Mouse (Mus musculus): Measurements from ENCODE around the gene Dlst. TPM values are rescaled to one million over a fixed set of nuclear protein-coding genes. Genes with fewer than 3 reads are reported as not detected.
A peak's percentile ranks its signal among the peaks of the same experiment; 100 is the strongest.

Gene Dlst
- polyA plus RNA-seq, 1 experiment from 2014 or later = 96.3 TPM

DNA sequence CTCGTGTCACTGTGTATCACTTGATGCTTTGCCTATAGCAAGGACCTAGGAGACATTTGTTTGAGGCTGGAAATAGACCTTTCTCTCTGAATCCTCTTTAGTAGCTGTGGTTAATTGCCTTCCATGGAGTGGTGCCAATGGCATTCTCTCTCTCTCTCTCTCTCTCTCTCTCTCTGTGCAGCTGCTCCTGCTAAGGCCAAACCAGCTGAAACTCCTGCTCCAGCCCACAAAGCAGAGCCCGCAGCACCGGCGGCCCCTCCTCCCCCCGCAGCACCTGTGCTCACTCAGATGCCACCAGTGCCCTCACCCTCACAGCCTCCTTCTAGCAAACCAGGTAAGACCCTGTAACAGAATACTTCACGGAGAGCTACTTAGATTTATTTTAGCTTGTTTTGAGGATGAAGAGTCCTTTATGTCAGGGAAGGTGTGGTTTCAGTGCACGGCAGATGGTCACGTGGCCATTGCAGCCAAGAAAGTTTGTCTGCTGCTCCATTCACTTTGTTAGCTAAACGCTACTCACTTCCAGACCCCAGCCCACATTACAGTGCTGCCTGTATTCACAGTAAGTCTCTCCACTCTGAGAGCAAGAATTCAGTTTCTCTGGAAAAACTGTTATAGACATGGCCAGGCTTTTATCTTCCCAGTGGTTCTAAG is 11.3 kb downstream of the Dlst start:
- ATAC-seq (replicated peaks) = no peak
- Histone ChIP-seq H3K9me3 (no peaks in the 10 kb centered on the region), H3K36me3 (peaks cover 69% of the 10 kb centered on the region), H3K9ac (replicated peaks) (no peak overlapping the region), H3K27me3 (no peaks in the 10 kb centered on the region), H3K27ac (replicated peaks) (0 out of 2 replicates have a peak overlapping the region, but pooled peaks have one; percentile 8), H3K4me2 (replicated peaks) (no peak overlapping the region), H3K4me3 (no peak overlapping the region), H3K4me1 (no peaks in the 10 kb centered on the region)
- 64% methylated on average over 9 of the region's 9 CpGs for WGBS

DNA sequence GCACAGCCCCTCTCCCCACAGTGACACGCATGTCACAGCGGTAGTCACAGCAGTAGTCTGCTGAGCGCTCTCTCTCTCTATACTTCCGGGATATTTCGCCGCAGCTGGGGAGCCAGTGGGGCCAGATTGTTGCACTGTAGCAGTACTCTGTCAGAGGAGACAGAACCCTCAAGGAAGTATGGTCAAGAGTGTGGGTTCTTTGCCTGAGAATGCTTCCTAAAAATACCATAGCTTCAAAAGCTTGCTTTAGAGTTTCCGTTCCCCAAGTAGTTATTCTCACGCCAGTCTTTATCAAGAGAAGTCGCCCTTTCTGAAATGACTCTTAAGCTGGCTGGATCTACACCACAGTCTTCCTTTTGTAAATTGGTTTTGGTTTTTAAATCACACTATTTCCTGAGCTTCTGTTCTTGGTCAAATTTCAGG is 12.5 kb downstream of the Dlst start:
- Histone ChIP-seq H3K9ac (replicated peaks) (no peak overlapping the region), H3K27me3 (no peaks in the 10 kb centered on the region), H3K36me3 (peaks cover 69% of the 10 kb centered on the region), H3K4me1 (no peaks in the 10 kb centered on the region), H3K27ac (replicated peaks) (no peak overlapping the region), H3K4me2 (replicated peaks) (no peak overlapping the region), H3K4me3 (no peak overlapping the region), H3K9me3 (no peaks in the 10 kb centered on the region)
- WGBS = 96% methylated on average over 9 of the region's 9 CpGs
- no peak for ATAC-seq (replicated peaks)

DNA sequence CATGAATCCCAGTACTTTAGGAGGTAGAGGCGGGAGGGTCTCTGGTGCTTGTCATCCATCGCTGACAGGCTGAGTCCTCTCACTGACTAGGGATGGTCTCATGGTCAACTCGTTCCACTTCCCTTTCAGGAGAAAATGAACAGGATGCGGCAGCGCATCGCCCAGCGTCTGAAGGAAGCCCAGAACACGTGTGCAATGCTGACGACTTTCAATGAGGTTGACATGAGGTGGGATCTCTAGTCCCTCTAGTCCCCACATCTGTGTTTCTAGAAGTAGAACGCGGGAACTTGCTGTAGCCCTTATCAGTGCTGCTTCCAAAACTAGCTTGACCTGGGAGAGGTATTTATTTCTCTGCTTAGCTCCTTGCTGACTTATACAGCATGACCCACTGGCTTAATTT is 13.0 kb downstream of the Dlst start:
- Histone ChIP-seq H3K4me3 (no peak overlapping the region), H3K4me2 (replicated peaks) (no peak overlapping the region), H3K4me1 (no peaks in the 10 kb centered on the region), H3K9me3 (no peaks in the 10 kb centered on the region), H3K36me3 (peaks cover 69% of the 10 kb centered on the region), H3K9ac (replicated peaks) (no peak overlapping the region), H3K27ac (replicated peaks) (no peak overlapping the region), H3K27me3 (no peaks in the 10 kb centered on the region)
- ATAC-seq (replicated peaks) = no peak
- WGBS = 95% methylated on average over 11 of the region's 11 CpGs

DNA sequence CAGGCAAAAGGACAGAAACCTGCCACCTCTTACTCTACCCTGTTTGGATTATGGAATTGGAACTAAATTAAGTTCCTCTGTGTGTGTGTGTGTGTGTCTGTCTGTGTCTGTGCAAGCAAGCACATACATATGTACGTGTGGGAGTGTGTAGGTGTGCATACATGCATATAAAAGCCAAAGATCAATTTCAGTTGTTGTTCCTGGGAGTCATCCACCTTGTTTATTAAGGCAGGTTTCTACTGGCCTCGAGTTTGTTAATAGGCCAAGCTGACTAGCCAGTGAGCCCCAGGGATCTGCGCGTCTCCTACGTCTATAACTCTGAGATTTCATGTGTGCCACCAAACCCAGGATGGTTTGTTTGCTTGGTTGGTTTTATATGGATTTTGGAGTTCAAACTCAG is 14.1 kb downstream of the Dlst start:
- no peaks in the 10 kb centered on the region for H3K4me1 ChIP-seq
- H3K27ac ChIP-seq (replicated peaks) = no peak overlapping the region
- H3K4me2 ChIP-seq (replicated peaks) = no peak overlapping the region
- no peak overlapping the region for H3K4me3 ChIP-seq
- no peaks in the 10 kb centered on the region for H3K27me3 ChIP-seq
- H3K36me3 ChIP-seq = peaks cover 69% of the 10 kb centered on the region
- no peak for ATAC-seq (replicated peaks)
- no peak overlapping the region for H3K9ac ChIP-seq (replicated peaks)
- no peaks in the 10 kb centered on the region for H3K9me3 ChIP-seq
- WGBS = 96% methylated on average over 5 of the region's 5 CpGs

DNA sequence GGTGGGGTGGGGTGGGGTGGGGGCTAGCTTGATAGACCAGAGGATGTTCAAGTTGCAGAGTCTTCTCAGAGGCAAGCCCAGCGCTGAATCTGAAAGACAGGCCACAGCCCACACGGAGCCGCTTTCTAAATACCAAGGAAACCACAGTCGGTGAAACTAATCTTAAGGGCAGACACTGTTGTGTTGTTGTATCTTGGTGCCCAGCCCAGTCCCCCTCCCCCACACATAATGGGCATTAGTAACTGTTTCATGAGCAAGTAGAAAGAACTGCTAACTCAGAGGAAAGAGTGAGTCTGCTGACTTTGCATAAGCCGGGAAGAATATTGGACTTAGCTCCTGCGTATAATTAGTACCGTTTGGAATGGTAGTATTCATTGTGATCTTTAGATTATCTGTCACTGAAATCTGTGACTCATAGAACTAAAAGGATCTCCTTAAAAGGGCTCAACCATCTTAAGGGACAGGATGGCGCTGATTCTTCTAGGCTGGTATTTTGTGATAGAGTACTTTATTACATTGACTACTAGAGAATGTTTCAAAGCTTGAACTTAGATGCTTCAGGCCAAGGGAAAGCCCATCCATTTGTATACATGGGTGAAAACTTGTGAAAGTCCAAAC is 16.5 kb downstream of the Dlst start:
- no peak for ATAC-seq (replicated peaks)
- Histone ChIP-seq H3K4me1 (no peaks in the 10 kb centered on the region), H3K9ac (replicated peaks) (no peak overlapping the region), H3K9me3 (no peaks in the 10 kb centered on the region), H3K36me3 (peaks cover 74% of the 10 kb centered on the region), H3K27ac (replicated peaks) (no peak overlapping the region), H3K4me2 (replicated peaks) (no peak overlapping the region), H3K27me3 (no peaks in the 10 kb centered on the region), H3K4me3 (no peak overlapping the region)
- WGBS = 77% methylated on average over 8 of the region's 8 CpGs

DNA sequence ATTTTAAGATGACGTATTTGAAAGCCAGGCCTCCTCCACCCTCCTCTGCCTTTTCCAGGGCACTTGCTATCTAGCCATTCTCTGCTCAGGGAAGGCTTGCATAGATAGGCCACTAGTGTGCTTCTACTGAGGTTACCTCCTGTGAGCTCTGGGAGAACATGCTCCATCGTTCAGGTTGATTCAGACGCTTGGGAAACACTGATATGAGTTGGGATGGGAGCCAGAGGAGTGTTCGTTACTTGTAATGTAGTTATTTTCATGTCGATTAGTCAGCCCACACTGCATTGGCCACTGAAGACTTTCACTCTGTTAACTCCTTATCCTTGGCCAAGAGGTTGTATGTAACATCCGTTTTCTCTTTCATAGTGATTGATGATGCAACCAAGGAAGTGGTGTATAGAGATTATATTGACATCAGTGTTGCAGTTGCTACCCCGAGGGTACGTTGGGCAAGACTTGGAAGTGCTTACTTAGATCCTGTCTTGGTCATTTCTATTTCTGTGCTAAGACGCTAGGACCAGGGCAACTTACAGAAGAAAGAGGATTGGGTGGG is 18.9 kb downstream of the Dlst start:
- no peak overlapping the region for H3K9ac ChIP-seq (replicated peaks)
- no peak overlapping the region for H3K27ac ChIP-seq (replicated peaks)
- H3K4me3 ChIP-seq = no peak overlapping the region
- 94% methylated on average over 9 of the region's 9 CpGs for WGBS
- no peaks in the 10 kb centered on the region for H3K9me3 ChIP-seq
- no peak overlapping the region for H3K4me2 ChIP-seq (replicated peaks)
- H3K36me3 ChIP-seq = peaks cover 73% of the 10 kb centered on the region
- no peaks in the 10 kb centered on the region for H3K27me3 ChIP-seq
- no peaks in the 10 kb centered on the region for H3K4me1 ChIP-seq
- no peak for ATAC-seq (replicated peaks)

DNA sequence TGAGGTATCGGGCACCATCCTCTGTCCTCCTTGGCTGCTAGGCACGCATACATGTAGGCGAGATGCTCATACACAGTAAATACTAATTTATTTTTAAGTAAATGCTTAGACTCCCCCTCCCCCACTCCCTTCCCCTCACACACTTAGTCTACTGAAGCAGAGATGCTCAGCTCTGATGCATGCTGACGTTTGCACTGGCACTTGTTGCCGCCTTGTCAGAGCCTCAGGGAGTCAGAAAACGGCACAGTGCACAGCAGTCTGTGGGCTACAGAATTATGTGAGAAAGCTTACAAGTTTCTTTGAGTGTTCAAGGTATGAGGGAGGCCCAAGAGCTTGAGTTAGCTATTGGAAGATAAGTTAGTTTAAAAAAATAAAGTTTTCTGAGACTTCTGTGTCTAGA is 20.7 kb downstream of the Dlst start:
- H3K4me2 ChIP-seq (replicated peaks) = no peak overlapping the region
- peaks cover 72% of the 10 kb centered on the region for H3K36me3 ChIP-seq
- H3K9me3 ChIP-seq = no peaks in the 10 kb centered on the region

DNA sequence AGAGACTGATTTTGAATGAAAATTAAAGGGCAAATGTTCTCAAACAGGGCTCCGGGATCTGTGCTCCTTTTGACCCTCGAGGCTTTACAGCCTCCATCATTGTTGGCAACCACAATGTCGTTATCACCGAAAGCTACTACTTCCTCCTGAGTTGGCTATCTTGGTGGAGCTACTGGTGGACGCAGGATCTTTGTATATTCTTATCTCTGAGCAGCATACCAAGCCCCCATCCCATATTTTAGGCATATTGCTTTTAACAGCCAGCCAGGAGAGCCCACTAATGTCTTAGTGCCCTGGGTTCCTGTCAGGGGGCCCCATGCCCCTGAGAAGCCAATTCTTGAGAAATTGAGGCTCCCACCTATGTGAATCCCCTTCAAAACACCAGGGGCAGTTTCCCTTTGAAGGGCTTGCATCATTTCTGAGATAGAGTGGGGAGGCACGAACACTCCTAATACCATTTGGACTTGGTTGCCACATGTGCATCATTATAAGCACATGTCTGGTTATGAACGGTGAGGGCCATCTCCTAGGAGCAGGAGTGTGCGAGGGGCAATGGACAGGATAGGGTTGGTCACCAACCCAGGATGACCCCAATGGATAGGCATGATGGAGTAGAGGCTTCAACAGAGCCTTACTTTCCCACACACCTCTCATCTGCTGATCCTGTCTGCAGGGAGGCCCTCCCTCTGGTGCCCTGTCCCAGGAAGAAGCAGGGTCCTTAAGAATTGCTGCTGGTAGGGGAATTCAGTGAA is 23.6 kb downstream of the Dlst start:
- Histone ChIP-seq H3K9ac (replicated peaks) (no peak overlapping the region), H3K27ac (replicated peaks) (no peak overlapping the region), H3K9me3 (no peaks in the 10 kb centered on the region), H3K4me3 (no peak overlapping the region), H3K27me3 (no peaks in the 10 kb centered on the region), H3K4me2 (replicated peaks) (no peak overlapping the region), H3K4me1 (no peaks in the 10 kb centered on the region), H3K36me3 (peaks cover 58% of the 10 kb centered on the region)
- 92% methylated on average over 8 of the region's 8 CpGs for WGBS
- ATAC-seq (replicated peaks) = no peak

More for the DNA sequence above, 20.7 kb downstream of the Dlst start:
- no peak for ATAC-seq (replicated peaks)
- Histone ChIP-seq H3K4me3 (no peak overlapping the region), H3K9ac (replicated peaks) (no peak overlapping the region), H3K27ac (replicated peaks) (no peak overlapping the region), H3K4me1 (no peaks in the 10 kb centered on the region), H3K27me3 (no peaks in the 10 kb centered on the region)
- 91% methylated on average over 6 of the region's 6 CpGs for WGBS

DNA sequence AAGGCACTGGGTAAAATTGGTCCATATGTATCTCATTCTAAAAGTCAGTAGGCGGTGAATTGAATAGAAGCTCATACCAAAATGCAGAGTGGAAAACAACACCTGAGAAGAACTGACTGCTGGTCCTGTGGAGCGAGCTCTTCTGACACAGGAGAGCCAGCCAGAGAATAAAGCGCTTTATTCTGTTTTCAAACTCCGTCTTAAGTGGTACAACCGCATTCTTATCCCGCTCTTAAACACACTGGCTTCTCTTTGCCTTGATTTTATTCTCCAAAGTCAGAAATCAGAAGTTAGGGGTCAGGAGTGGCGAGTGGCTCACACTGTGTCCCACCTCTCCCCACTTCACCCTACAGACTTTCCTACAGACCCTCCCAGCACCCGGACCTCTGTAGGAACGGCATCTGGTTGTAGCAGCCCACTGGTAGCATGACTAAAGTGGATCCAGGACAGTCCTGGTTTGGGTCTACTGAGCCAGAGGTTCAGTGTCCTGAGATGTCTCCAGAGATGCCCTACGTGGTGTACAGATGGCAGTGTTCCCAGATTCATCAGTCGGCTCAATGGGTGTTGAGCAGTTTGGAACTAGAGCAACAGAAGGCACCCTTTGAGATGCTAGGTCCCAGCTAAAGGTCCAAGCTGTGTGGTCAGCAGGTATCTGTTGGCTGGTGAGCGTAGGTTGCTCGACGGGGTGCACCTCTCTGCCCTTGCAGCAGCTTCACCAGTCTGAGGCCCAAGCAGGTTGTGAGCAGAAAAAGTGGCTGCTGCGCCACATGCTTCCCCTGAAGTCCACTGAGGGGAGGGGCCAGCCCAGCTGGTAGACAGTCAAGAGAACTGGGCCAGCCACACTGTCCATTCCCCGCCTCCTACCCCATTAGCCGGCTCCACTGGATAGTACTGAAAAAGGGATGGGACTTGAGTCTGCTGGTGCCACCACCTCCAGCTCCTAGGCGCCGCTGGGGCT is 25.2 kb downstream of the Dlst start:
- Histone ChIP-seq H3K4me3 (no peak overlapping the region), H3K4me2 (replicated peaks) (no peak overlapping the region), H3K27me3 (no peaks in the 10 kb centered on the region), H3K9ac (replicated peaks) (no peak overlapping the region), H3K27ac (replicated peaks) (no peak overlapping the region), H3K36me3 (peaks cover 42% of the 10 kb centered on the region), H3K4me1 (no peaks in the 10 kb centered on the region), H3K9me3 (no peaks in the 10 kb centered on the region)
- 0 out of 2 replicates have a peak, but pooled peaks have one; percentile 21 for ATAC-seq (replicated peaks)
- 84% methylated on average over 19 of the region's 19 CpGs for WGBS

DNA sequence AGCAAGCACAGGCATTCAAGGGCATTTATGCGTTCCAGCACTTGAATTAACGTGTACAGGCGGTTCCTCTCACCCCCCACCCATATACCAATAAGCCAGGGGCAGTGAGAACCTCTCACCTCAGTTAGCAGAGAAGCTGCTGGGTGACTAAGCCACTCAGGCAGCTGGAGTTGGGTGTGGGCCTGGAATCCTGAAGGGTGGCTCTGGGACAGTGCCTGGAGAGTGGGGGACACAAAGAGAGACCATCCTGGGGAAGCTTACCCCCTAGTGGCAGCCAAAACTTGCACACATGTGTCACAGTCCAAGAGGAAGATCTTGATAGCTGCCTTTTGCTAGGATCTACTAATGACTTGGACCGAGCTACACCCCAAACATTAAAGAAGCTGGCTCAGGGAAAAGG is 26.0 kb downstream of the Dlst start:
- WGBS = 79% methylated on average over 4 of the region's 4 CpGs
- Histone ChIP-seq H3K4me1 (no peaks in the 10 kb centered on the region), H3K27ac (replicated peaks) (no peak overlapping the region), H3K27me3 (no peaks in the 10 kb centered on the region), H3K9me3 (no peaks in the 10 kb centered on the region), H3K4me2 (replicated peaks) (no peak overlapping the region), H3K9ac (replicated peaks) (no peak overlapping the region), H3K4me3 (no peak overlapping the region), H3K36me3 (peaks cover 35% of the 10 kb centered on the region)
- ATAC-seq (replicated peaks) = no peak

DNA sequence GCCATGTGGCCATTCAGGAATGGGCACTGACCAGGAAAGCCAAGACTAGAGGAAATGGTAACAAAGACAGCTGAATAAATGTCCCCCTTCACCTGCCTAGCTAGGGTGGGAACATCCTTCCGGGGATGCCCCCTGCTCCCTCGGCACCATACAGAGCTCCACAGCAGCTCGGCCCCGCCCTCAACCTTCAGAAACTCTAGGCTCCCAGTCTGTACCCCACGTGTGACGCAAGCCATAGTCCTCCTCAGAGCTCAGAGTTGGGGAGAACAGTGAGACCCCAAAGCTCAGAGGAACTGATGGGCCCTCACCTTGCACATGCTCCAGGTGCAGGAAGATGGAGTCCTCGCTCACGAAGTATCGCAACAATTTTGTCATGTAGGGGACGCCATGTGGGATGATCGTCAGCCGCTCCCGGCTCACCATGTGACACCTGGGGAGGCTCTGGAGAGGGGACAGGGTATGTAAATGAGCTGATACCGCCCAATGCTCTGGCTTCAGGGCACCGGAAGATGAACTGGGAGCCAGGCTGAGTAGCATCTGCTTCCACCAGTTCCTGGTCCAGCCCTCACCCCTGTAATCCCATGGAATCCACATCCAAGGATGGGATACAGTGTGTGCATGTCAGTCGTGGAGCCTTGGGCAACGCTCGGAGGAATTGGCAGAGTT is 29.5 kb downstream of the Dlst start:
- Histone ChIP-seq H3K4me1 (no peaks in the 10 kb centered on the region), H3K27me3 (no peaks in the 10 kb centered on the region), H3K4me2 (replicated peaks) (no peak overlapping the region), H3K36me3 (peaks cover 5% of the 10 kb centered on the region), H3K27ac (replicated peaks) (no peak overlapping the region), H3K9me3 (no peaks in the 10 kb centered on the region), H3K9ac (replicated peaks) (no peak overlapping the region), H3K4me3 (no peak overlapping the region)
- no peak for ATAC-seq (replicated peaks)
- WGBS = 50% methylated on average over 18 of the region's 18 CpGs
